Mouse (Mus musculus): ENCODE measurements around the gene Pabpc4l. TPM values are rescaled to one million over a fixed set of nuclear protein-coding genes. Genes with fewer than 3 reads are reported as not detected.
"Not testable (repeated sequence)": the region's sequence is repeated elsewhere in the genome, so short reads cannot be mapped to it uniquely, and the experiment has no call there.

The Pabpc4l gene
- 1 to 10 TPM in 1 of 4 experiments, under 1 TPM in 3; 0.08 to 1.4 (median 0.63) TPM for total RNA-seq (2022)

DNA sequence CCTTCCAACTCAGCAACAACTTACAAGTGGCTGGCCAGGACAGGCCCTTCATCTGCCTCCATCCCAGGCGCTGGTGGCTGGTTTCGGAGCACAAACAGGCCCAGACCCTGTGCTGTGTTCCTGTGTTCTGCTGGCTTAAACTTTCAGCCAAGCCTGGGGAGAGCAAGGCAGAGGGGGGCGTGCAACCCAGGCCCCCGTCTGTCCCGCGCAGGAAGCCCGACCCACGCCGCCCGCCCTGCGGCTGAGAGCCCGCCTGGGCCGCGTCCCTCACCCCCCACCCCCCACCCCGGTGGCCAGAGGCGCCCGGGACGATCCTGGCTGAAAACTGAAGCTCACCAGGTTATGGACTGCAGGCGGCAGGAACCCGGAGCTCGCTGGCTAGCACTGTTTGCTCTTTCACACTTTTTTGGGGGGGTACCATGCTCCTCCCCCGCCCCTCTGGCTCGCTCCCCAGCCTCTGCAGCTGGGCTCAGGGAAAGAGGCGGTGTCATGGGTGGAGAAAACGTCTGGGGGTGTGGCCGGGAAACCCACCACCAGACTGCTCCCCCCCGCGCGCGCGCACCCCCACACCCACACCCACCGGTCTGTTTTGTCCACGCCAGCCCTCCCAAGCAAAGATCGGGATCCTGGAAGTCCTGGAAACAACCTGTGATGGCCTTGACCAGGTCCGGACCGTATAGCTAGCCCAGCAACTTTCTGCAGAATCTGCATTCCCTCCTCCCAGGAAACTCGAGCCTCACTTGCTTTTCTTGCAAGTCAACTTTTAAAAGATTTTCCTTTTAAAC, at the start of gene Pabpc4l:
Pabpc4l (minus strand) TSS at position 739 of the 785 bp plus-strand sequence.
- DNase-seq (ENCODE audit: low spot score in 2 of 2) = no peak

DNA sequence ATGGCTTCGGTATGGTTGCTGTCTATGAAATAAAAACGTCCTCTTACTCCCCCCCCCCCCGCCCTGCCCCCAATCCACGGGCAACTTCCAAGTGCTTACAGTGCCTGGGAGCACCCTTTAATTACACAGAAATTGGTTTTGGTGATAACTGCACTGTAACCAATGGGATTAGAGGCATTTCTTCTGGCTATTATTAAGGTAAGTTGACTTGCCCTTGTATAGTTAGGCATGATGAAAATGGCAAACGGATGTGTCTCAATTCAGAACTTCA, 42.9 kb upstream of the Pabpc4l start:
- DNase-seq (ENCODE audit: low spot score in 2 of 2) = no peak

DNA sequence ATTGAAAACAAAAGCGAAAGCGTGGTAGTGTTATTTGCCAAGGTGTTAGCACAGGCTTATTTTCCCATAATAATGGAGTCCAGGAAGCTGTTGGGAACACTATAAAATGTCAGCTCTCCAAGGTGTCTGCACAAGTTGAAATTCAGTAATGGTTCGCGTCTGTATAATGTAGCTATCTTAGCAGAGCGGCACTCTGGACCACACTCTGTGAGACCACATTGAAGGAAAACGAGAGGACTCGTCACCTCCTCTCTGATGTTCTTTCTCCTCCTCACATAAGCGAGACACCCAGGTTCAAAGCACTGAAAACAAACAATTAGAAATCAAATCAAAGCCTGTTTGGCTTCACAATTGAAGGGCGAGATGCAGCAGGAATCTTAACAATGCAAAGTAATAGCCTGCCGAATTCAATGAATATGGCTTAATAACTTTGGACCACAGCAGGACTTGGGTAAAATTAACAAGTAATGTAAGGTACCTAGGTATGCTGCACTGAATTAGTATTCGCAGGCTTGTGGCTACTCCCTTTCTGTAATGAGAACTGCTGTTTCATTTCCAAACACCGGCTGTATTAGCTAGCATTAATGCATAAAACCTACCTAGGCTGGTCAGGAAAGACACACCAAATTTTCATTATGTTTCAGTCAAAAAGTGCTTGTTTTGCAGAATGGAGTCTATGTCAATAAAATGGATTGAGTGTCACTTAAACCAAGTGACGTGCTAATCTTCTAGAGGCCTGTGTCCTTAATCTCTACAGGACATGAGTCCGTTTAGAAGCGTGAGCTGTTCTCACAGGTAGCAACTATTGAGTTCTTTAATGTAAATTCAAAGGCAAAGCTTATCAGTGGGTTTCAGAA, 42.3 kb upstream of the Pabpc4l start:
- no peak for DNase-seq (ENCODE audit: low spot score in 2 of 2)

DNA sequence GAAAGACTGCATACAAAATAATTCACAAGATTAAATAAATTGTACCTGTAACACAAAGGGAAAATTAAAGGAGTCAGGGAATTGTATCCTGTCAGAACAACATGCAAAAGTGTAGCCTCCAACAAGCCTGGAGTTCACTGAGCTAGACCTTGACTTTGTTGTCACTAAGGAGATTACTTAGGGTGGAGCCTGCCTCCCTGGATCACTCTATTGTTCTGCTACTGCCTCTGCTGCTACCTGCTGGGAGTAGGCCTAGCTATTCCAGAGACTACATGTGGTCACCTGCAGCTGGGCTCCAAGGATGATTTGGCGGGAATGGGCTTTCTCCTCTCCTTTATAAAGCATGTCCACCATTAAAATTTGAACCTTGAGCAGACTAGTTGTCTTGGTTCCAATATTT, 38.1 kb upstream of the Pabpc4l start:
- not testable (repeated sequence) for DNase-seq (ENCODE audit: low spot score in 2 of 2)

DNA sequence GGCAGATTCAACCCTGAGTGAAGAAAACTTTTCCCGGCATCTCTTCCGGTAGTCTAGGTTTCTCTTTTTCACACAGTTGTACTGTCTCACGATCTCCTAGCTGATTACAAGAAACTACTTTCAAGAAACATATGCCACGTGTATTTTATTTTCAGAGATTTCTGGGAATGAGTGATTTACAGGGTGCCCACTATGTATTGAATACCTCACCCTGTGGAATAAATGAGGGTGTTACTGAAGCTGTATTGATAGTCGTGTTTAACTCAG, 180 bp upstream of the Pabpc4l start:
- no peak for DNase-seq (ENCODE audit: low spot score in 2 of 2)

DNA sequence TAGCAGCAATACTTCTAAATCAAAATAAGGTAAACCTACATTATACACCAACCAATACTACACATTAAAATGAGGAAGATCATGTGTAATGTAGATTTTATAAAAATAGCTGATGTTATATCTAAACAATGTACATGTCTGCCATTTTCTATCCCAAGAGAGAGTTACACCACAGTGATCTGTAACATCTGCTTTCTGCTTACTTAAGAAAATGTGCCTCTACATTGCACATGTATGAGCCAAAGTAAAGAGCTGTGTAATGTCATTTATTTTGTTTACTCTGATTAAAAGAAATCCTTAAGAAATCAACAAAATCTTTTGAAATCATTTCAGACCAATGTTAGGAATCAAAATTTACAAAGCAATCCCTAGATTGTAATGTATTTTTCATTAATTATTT, 16.6 kb downstream of the Pabpc4l start:
- DNase-seq (ENCODE audit: low spot score in 2 of 2) = no peak
